ENCODE assay signal across 8 mouse cellular contexts in genomic region chr10:99264301-99265010, GRCm38 (mm10). TPM values are rescaled to one million over a fixed set of nuclear protein-coding genes. Genes with fewer than 3 reads are reported as not detected.
A peak's percentile ranks its signal among the peaks of the same experiment; 100 is the strongest.
DNase-seq lines count a peak whose midpoint lies in the region; ATAC-seq and TF ChIP-seq lines count a peak whose summit lies in the region.

No protein-coding gene starts in this region.

- peaks cover 3% of the 10 kb centered on the region for H3K4me1 ChIP-seq in bone marrow, adult 2 months (ENCODE audit: control insufficient read depth, insufficient read depth, low read length)
- H3K4me1 ChIP-seq in heart, embryonic 10.5 days, result peaks cover 23% of the 10 kb centered on the region
- H3K4me1 ChIP-seq in kidney, embryonic 15.5 days, result peaks cover 59% of the 10 kb centered on the region

- H3K4me2 ChIP-seq in kidney, embryonic 15.5 days, result peak overlapping the region; percentile 83

- no peak for ATAC-seq in kidney, embryonic 15.5 days (replicated peaks; ENCODE audit: low FRiP score)
- no peak for ATAC-seq in frontal cortex, adult (ENCODE audit: low TSS enrichment)

- H3K27me3 ChIP-seq in heart, embryonic 10.5 days (ENCODE audit: insufficient read depth, poor library complexity, severe bottlenecking), result no peaks in the 10 kb centered on the region
- no peaks in the 10 kb centered on the region for H3K27me3 ChIP-seq in kidney, embryonic 15.5 days

- H3K79me2 ChIP-seq in macrophage (ENCODE audit: inconsistent target), result peaks cover 51% of the 10 kb centered on the region

- H3K4me3 ChIP-seq in bone marrow, adult 2 months (replicated peaks; ENCODE audit: control insufficient read depth, low read depth, low read length), result peak overlapping the region; percentile 87
- H3K4me3 ChIP-seq in heart, embryonic 10.5 days, result peak overlapping the region; percentile 93
- peak overlapping the region; percentile 84 for H3K4me3 ChIP-seq in kidney, embryonic 15.5 days (replicated peaks)
- peak overlapping the region; percentile 98 for H3K4me3 ChIP-seq in macrophage (ENCODE audit: inconsistent target)

- DNase-seq in right cerebral cortex, postnatal 14 days, result peak; percentile 32
- DNase-seq in right cerebral cortex, adult 18-20 months, result no peak
- DNase-seq in heart, embryonic 10.5 days (ENCODE audit: low spot score), result no peak
- peak; percentile 35 for DNase-seq in thymus, postnatal 0 days (ENCODE audit: low spot score)

- TF ChIP-seq CTCF in bone marrow, adult 2 months (IDR thresholded peaks at IDR 0.05; ENCODE audit: control insufficient read depth, insufficient read depth, low read length), result no peak

- H3K9ac ChIP-seq in kidney, embryonic 15.5 days, result peak overlapping the region; percentile 94

- no peaks in the 10 kb centered on the region for H3K9me3 ChIP-seq in heart, embryonic 10.5 days
- H3K9me3 ChIP-seq in kidney, embryonic 15.5 days (replicated peaks), result no peaks in the 10 kb centered on the region

- H3K36me3 ChIP-seq in heart, embryonic 10.5 days, result peaks cover 19% of the 10 kb centered on the region
- peaks cover 14% of the 10 kb centered on the region; the same call in 1 of the 2 replicates for H3K36me3 ChIP-seq in kidney, embryonic 15.5 days
- H3K36me3 ChIP-seq in macrophage (ENCODE audit: inconsistent target), result no peaks in the 10 kb centered on the region

- no peak for TF ChIP-seq POLR2A in bone marrow, adult 2 months (IDR thresholded peaks at IDR 0.05; ENCODE audit: borderline replicate concordance, control insufficient read depth, low read depth, low read length)

- 1% methylated on average over 26 of the region's 26 CpGs for WGBS in bone marrow, adult 2 months
- WGBS in heart, embryonic 10.5 days, result under 1% methylated on average over 26 of the region's 26 CpGs
- under 1% methylated on average over 26 of the region's 26 CpGs for WGBS in kidney, embryonic 15.5 days
- WGBS in macrophage (ENCODE audit: missing documents), result 1% methylated on average over 26 of the region's 26 CpGs

- peak overlapping the region; percentile 98 for H3K27ac ChIP-seq in bone marrow, adult 2 months (ENCODE audit: control insufficient read depth, insufficient read depth, low read depth, low read length, poor library complexity)
- H3K27ac ChIP-seq in heart, embryonic 10.5 days, result peak overlapping the region; percentile 98
- H3K27ac ChIP-seq in kidney, embryonic 15.5 days, result peak overlapping the region; percentile 99
- peak overlapping the region; percentile 99 for H3K27ac ChIP-seq in macrophage

RNA-seq across cellular contexts. Expression of gene Dusp6, which starts 1.4 kb away (rescaled TPM):
- polyA plus RNA-seq in bone marrow, adult 2 months (2011; ENCODE audit: insufficient read depth, insufficient read length, low replicate concordance, missing spikeins), result 19.3 and 43.1 TPM in 2 replicates
- 58.5 and 65.3 TPM in 2 replicates for polyA plus RNA-seq in heart, embryonic 10.5 days (2016; fragmentation: Nextera tagmentation; extraction: Ambion mirVana)
- 85.7 and 88.7 TPM in 2 replicates for polyA plus RNA-seq in kidney, embryonic 15.5 days (2015; fragmentation: Nextera tagmentation; extraction: Ambion mirVana)
- total RNA-seq in macrophage (2018; cell fraction: chromatin; rRNA removed), result 10 to 100 TPM in 5 of 26 experiments, 1 to 10 TPM in 18, under 1 TPM in 3; 0.54 to 35.4 (median 3.9) TPM
- total RNA-seq in macrophage (2018; cell fraction: cytosol; rRNA removed), result 10 to 100 TPM in 15 of 26 experiments, 1 to 10 TPM in 11; 1.7 to 21.0 (median 10.7) TPM
- 100 to 1,000 TPM in 1 of 26 experiments, 10 to 100 TPM in 6, 1 to 10 TPM in 19; 1.8 to 134 (median 8.0) TPM for total RNA-seq in macrophage (2018; cell fraction: nucleus; rRNA removed)
- 5.0 to 150 TPM (median 6.0 TPM) in 3 replicates for polyA plus RNA-seq in macrophage (2018)
- polyA plus RNA-seq in thymus, postnatal 0 days (2015; fragmentation: Nextera tagmentation; extraction: Ambion mirVana), result 33.7 and 34.4 TPM in 2 replicates

Comparison
In these comparisons a context has a peak if more than half of its experiments do, and no peak if none do; other contexts are left out.
1. DNase-seq: peak in right cerebral cortex, postnatal 14 days (single experiment) and thymus, postnatal 0 days (single experiment); none in right cerebral cortex, adult 18-20 months (single experiment) and heart, embryonic 10.5 days (single experiment).
2. Peak in every context shown above with its lines, with median percentiles within 50 percentile points of each other: H3K27ac ChIP-seq and H3K4me3 ChIP-seq.